Mouse (Mus musculus) liver, embryonic 16.5 days (tissue): Measurements from ENCODE around the gene Zfyve28. TPM values are rescaled to one million over a fixed set of nuclear protein-coding genes. Genes with fewer than 3 reads are reported as not detected.

ENCODE experiments used
- ATAC-seq: fragments of 200-750 bp; cut with Nextera tagmentation; 2 replicates; pipeline ENCODE4 v1.8.0; 2017; ENCODE audit warnings: low read depth, mild to moderate bottlenecking, moderate number of reproducible peaks, moderate library complexity
- H3K27ac ChIP-seq: fragments of 300-500 bp; sonication (generic); 2 replicates; pipeline ENCODE4 v1.5.1; 2014; ENCODE audit warnings: mild to moderate bottlenecking, low read length
- H3K27me3 ChIP-seq: fragments of 300-500 bp; sonication (generic); 2 replicates; pipeline ENCODE4 v1.6.1; 2014; ENCODE audit warnings: low read depth, low read length, mixed read lengths; ENCODE audit not compliant: control insufficient read depth, insufficient read depth
- H3K36me3 ChIP-seq: fragments of 300-500 bp; sonication (generic); 2 replicates; pipeline ENCODE4 v1.6.1; 2014; ENCODE audit warnings: mild to moderate bottlenecking; ENCODE audit not compliant: control insufficient read depth, insufficient read depth
- H3K4me1 ChIP-seq: fragments of 300-500 bp; sonication (generic); 2 replicates; pipeline ENCODE4 v1.6.1; 2014; ENCODE audit warnings: low read depth, low read length, mixed read lengths; ENCODE audit not compliant: control insufficient read depth
- H3K4me2 ChIP-seq: fragments of 300-500 bp; sonication (generic); 2 replicates; pipeline ENCODE4 v1.6.1; 2014; ENCODE audit warnings: low read depth, low read length, mixed read lengths
- H3K4me3 ChIP-seq: fragments of 300-500 bp; sonication (generic); 2 replicates; pipeline ENCODE4 v1.5.1; 2014; ENCODE audit warnings: low read depth, mild to moderate bottlenecking, low read length
- H3K9ac ChIP-seq: fragments of 300-500 bp; sonication (generic); 2 replicates; pipeline ENCODE4 v1.6.1; 2014; ENCODE audit warnings: low read depth, low read length
- H3K9me3 ChIP-seq: fragments of 300-500 bp; sonication (generic); replicated peaks from 2 replicates; pipeline ENCODE4 v1.6.1; 2016; ENCODE audit warnings: low read length; ENCODE audit not compliant: control insufficient read depth
- WGBS: fragments of 180-500 bp; shearing (Covaris S2); extraction: QIAGEN DNeasy Blood & Tissue Kit; methylation state at CpG from one replicate; pipeline ENCODE4 v1.1.7; 2014; ENCODE audit not compliant: insufficient replicate concordance; 5-methylcytosine and 5-hydroxymethylcytosine counted together
- polyA plus RNA-seq: library from polyadenylated mRNA; unstranded; fragments of >200 nt; fragmentation: Nextera tagmentation; extraction: Ambion mirVana; gene quantifications from 2 replicates; pipeline ENCODE4 v1.2.1, GENCODE M21; 2015

The Zfyve28 gene
- polyA plus RNA-seq, 1 experiment from 2014 or later: 0.11 TPM

DNA sequence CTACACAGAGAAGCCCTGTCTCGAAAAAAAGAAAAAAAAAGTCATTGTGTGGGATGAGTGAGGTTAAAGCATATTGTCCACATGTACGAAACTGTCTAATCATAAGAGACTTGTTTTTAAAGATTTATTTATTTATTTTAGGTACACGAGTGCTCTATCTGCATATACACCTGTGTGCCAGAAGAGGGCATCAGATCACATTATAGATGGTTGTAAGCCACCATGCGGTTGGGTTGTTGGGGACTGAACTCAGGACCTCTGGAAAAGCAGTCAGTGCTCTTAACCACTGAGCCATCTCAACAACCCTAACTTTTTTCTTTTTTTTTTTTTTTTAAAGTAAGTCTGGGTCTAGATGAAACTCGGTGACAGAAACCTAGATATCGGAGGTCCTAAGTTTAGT lies 5.1 kb upstream of the Zfyve28 start:
- H3K27me3 ChIP-seq: peaks cover 17% of the 10 kb centered on the region
- WGBS: 54% methylated on average over 6 of the region's 6 CpGs
- H3K27ac ChIP-seq: no peak overlapping the region
- H3K4me2 ChIP-seq: no peak overlapping the region
- H3K4me3 ChIP-seq: no peak overlapping the region
- H3K4me1 ChIP-seq: no peaks in the 10 kb centered on the region
- no peaks in the 10 kb centered on the region for H3K9me3 ChIP-seq
- no peak overlapping the region for H3K9ac ChIP-seq
- ATAC-seq: no peak
- no peaks in the 10 kb centered on the region for H3K36me3 ChIP-seq

DNA sequence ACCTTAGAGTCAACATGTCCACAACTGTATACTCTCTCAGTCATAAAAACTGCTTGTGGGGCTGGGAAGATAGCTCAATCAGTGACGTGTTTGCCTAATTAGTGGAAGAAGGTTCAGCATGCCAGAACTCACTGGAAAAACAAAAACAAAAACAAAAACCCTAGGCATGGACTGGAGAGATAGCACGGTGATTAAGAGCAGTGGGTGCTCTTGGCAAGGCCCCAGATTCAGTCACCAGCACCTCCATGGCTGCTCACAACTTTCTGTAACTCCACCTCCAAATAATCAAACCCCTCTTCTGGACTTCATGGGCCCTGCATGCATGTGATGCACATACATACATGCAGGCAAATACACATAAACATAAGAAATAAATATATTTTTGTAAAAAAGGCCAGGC lies 1.0 kb upstream of the Zfyve28 start:
- Histone ChIP-seq H3K4me3 (no peak overlapping the region), H3K27ac (no peak overlapping the region), H3K27me3 (peaks cover 48% of the 10 kb centered on the region), H3K4me2 (no peak overlapping the region), H3K4me1 (peaks cover 4% of the 10 kb centered on the region; the same call in 1 of the 2 replicates), H3K36me3 (no peaks in the 10 kb centered on the region), H3K9ac (no peak overlapping the region), H3K9me3 (no peaks in the 10 kb centered on the region)
- 50% methylated on average over 2 of the region's 2 CpGs for WGBS
- no peak for ATAC-seq

DNA sequence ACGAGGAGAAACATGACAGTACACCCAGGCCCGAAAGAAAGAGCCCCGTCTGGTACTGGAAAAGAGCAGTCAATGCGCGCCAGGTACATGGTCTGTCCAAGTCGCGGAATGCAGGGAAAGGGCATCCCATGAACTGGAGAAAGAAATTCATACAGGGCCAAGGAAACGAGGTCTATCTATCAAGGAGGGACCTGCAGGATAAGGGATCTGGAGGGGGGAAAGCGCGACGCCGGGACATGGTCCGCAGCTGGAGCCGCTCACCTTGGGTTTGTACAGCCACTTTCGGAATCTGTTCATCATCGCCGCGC lies 457 bp downstream of the Zfyve28 start:
- H3K4me2 ChIP-seq: peak overlapping the region; percentile 57
- H3K36me3 ChIP-seq: no peaks in the 10 kb centered on the region
- H3K4me3 ChIP-seq: peak overlapping the region; percentile 51
- no peak overlapping the region for H3K9ac ChIP-seq
- peaks cover 4% of the 10 kb centered on the region; the same call in 1 of the 2 replicates for H3K4me1 ChIP-seq
- peaks cover 48% of the 10 kb centered on the region for H3K27me3 ChIP-seq
- no peak for ATAC-seq
- no peaks in the 10 kb centered on the region for H3K9me3 ChIP-seq
- WGBS: 4% methylated on average over 18 of the region's 18 CpGs
- no peak overlapping the region for H3K27ac ChIP-seq

DNA sequence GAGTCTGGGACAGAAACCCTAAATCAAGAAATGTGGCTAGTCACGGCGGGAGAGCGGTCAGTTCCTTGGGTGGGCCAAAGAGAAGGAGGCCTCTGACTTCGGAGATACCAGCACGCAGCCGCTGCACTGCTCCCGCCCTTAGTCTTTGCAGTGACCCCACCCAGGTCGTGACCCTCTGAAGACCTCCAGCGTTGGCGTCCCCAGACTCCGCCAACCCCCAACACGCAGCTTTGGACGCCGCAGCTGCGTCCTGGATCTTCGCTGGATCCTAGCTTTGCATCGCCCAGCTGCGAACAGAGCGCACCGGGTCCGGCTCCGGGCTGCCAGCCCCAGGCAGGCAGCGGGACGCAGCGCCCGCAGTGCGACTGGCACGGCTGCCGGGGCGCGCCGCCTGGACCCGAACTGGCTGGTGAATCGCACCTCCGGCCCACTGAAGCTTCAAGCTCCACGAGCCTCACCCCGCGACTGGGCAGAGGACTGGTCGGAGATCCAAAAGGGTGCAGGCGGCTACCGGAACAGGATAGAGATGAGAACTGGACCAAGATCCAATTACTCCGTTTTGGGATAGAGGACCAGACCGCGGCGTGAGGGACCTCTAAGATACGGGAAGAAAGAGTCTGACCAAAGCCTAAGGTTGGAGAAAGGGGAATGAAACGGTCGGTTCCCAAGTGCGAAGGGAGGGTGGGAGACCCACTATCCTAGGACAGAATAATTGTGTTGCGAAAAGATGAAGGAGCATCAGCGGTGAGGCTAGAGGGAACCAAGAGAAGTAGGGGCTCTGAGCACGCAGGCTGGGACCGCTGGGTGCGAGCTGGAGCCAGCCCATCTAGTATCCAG lies 1.0 kb downstream of the Zfyve28 start:
- H3K4me3 ChIP-seq: peak overlapping the region; percentile 51

DNA sequence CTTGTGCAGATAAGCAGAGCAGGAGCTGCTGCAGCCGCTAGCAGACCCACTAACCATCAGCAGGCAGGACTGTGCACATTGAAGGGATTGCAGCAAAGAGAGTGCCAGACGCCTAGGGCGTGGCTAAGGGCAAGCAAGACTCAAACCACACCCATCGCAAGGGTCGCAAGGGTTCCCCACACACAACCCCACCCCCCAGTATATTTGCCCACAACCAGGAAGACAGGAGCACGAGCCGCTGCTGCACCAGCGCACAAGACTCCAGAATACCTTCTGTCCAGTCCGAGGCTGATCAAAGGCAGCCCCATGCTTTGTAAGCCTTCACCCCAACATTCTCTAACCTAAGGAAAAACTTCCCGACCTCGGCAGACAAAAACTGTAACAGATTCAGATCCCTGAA lies 1.7 kb downstream of the Zfyve28 start:
- WGBS: 1% methylated on average over 11 of the region's 11 CpGs
- peaks cover 4% of the 10 kb centered on the region; the same call in 1 of the 2 replicates for H3K4me1 ChIP-seq
- peaks cover 48% of the 10 kb centered on the region for H3K27me3 ChIP-seq
- H3K36me3 ChIP-seq: no peaks in the 10 kb centered on the region
- H3K27ac ChIP-seq: no peak overlapping the region
- no peaks in the 10 kb centered on the region for H3K9me3 ChIP-seq
- H3K9ac ChIP-seq: no peak overlapping the region
- no peak overlapping the region for H3K4me3 ChIP-seq
- no peak for ATAC-seq
- peak overlapping the region; percentile 57 for H3K4me2 ChIP-seq

More for the DNA sequence above, 1.0 kb downstream of the Zfyve28 start:
- Histone ChIP-seq H3K36me3 (no peaks in the 10 kb centered on the region), H3K4me1 (peaks cover 4% of the 10 kb centered on the region; the same call in 1 of the 2 replicates), H3K27me3 (peaks cover 48% of the 10 kb centered on the region), H3K9ac (no peak overlapping the region), H3K9me3 (no peaks in the 10 kb centered on the region), H3K27ac (no peak overlapping the region), H3K4me2 (peak overlapping the region; percentile 57)
- WGBS: under 1% methylated on average over 54 of the region's 54 CpGs
- no peak for ATAC-seq

DNA sequence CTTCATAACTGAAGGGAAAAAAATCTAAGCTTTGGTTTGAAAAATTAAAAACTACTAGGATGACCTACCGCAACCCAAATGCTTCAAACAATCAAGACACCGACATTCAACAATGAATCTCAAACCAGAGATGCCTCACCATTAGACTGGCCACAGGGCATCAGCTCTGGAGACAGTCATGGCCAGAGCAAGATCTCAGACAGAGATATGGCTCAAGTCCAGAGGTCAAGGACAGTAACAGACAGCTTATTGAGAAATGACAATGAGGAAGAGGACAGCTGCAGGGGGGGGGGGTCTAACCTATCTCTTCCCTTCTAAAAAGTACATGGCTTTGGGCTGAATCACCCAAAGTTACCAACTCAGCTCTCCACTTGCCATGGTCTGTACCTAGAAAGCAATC lies 3.0 kb downstream of the Zfyve28 start:
- no peak for ATAC-seq
- no peak overlapping the region for H3K4me2 ChIP-seq
- peaks cover 45% of the 10 kb centered on the region for H3K27me3 ChIP-seq
- peaks cover 4% of the 10 kb centered on the region; the same call in 1 of the 2 replicates for H3K4me1 ChIP-seq
- H3K9me3 ChIP-seq: no peaks in the 10 kb centered on the region
- WGBS: 74% methylated on average over 2 of the region's 2 CpGs
- no peak overlapping the region for H3K27ac ChIP-seq
- H3K4me3 ChIP-seq: no peak overlapping the region
- no peaks in the 10 kb centered on the region for H3K36me3 ChIP-seq
- no peak overlapping the region for H3K9ac ChIP-seq

DNA sequence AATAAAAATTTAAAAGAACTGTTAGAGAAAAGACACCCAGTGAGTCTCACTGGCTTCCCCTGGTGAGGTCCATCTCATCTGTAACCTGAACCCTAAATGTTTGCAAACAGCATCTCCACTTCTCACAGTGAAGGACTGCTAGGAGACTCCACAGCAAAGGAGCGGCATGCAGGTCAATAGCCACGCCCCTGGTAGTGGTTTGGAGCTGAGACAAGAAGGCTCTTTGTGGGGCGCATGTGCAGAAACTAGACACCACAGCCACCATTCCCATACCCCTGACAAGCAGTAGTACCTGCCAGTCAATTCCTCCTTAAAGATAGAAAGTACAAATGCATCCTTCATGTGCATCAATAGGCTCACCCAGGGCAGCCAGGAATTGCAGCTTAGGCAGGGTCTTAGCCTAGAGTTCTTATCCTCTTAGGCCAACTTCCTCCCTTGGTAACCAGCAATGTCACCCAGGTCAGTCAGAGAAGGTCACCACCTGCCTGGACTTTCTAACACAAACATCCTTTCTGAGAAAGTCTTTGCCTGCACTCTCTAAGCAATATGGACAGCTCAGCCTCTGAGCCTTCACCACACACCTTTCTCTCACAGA lies 4.0 kb downstream of the Zfyve28 start:
- H3K27me3 ChIP-seq: peaks cover 40% of the 10 kb centered on the region

DNA sequence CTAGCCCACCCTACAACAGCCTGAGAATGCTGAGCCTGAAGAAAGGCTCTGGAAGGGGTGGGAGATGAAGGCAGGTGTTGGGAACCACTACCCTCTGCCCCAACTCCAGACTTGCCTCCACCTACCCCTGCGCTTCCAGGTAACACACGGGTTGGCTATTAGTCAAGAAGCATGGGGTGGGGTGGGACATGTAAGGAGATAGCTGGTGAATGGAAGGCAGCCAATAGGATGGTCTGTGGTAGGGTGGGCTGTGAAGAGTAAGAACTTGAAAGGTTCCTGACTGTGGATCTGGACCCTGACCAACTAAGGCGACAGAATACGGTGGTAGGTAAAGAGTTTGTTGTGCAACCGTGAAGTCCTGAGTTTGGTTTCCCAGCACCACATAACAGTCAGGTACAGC lies 4.9 kb downstream of the Zfyve28 start:
- WGBS: 57% methylated on average over 5 of the region's 5 CpGs
- no peaks in the 10 kb centered on the region for H3K36me3 ChIP-seq
- no peak overlapping the region for H3K27ac ChIP-seq
- no peak overlapping the region for H3K4me2 ChIP-seq
- peaks cover 31% of the 10 kb centered on the region for H3K27me3 ChIP-seq
- no peak overlapping the region for H3K4me3 ChIP-seq
- H3K4me1 ChIP-seq: peaks cover 4% of the 10 kb centered on the region; the same call in 1 of the 2 replicates
- H3K9ac ChIP-seq: no peak overlapping the region
- no peaks in the 10 kb centered on the region for H3K9me3 ChIP-seq
- ATAC-seq: no peak

More for the DNA sequence above, 4.0 kb downstream of the Zfyve28 start:
- no peak overlapping the region for H3K4me2 ChIP-seq
- no peaks in the 10 kb centered on the region for H3K36me3 ChIP-seq
- ATAC-seq: no peak
- 28% methylated on average over 3 of the region's 3 CpGs for WGBS
- no peak overlapping the region for H3K4me3 ChIP-seq
- peaks cover 4% of the 10 kb centered on the region; the same call in 1 of the 2 replicates for H3K4me1 ChIP-seq
- no peak overlapping the region for H3K9ac ChIP-seq
- H3K27ac ChIP-seq: no peak overlapping the region
- H3K9me3 ChIP-seq: no peaks in the 10 kb centered on the region

DNA sequence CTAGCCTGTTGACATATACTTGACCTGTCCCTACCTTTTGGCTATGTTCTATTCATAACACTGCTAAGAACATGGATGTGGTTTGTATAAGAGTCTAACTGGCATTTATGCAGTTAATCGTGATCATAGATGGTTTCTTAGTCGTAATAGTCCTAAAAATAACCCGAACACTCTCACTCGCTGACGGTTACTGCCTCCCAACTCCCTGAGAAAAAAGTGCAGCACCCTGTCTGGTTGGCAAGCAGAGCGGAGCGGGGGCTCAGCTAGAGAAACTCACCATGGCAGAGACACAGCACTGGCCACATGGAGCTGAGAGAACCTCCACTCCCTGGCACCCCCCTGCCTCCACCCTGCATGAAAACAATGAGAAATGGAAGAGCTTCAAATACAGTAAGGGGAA lies 7.3 kb downstream of the Zfyve28 start:
- H3K4me2 ChIP-seq: no peak overlapping the region
- H3K4me3 ChIP-seq: no peak overlapping the region
- no peaks in the 10 kb centered on the region for H3K4me1 ChIP-seq
- no peak for ATAC-seq
- no peaks in the 10 kb centered on the region for H3K36me3 ChIP-seq
- 42% methylated on average over 7 of the region's 7 CpGs for WGBS
- no peak overlapping the region for H3K27ac ChIP-seq
- no peak overlapping the region for H3K9ac ChIP-seq
- H3K27me3 ChIP-seq: peaks cover 7% of the 10 kb centered on the region
- H3K9me3 ChIP-seq: no peaks in the 10 kb centered on the region
